ENCODE assay signal across 24 mouse cellular contexts in the genomic region with DNA sequence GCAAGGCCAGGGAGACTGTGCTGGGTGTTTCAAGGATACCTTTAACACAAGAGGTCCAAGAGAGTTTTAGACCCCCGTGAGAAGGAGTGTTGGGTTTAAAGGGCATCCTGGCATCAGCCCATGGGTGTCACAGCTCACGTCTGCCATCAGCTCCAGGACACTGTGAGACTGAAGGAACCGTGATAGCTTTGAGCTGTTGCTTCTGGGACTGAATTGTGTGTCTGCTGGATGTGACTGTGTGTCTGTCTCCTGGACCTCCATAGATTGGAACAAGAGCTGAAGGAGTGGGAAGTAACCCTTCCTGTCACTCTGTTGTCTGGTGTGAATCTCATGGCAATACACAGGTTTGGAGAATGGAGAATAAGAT.
DNase-seq lines count a peak whose midpoint lies in the region; ATAC-seq and TF ChIP-seq lines count a peak whose summit lies in the region.
"Had no signal": no experiment of that assay in that cellular context is flagged by ENCODE, and none has a peak within 500 bp of the region (broad histone marks: within the 10 kb centered on the region; RNA-seq: fewer than 3 reads in every experiment).

No protein-coding gene starts in this region.

- DNase-seq in heart, postnatal 10 days, result no peak
- no peak for DNase-seq in limb, embryonic 14.5 days (ENCODE audit: low spot score)
- no peak for DNase-seq in limb, embryonic 10.5 days (ENCODE audit: low spot score)
- peak; percentile 7 for DNase-seq in lung, postnatal 14 days
- DNase-seq: adrenal gland, postnatal 14 days; cerebellum, adult 2 months; cerebellum, postnatal 25 days; gastrocnemius, postnatal 14 days; heart, adult 11 months; heart, postnatal 14 days; kidney, adult 9 months; liver, postnatal 0 days; right cerebral cortex, postnatal 14 days; thymus, postnatal 25 days had no signal

- H3K4me1 ChIP-seq in heart, embryonic 16.5 days (ENCODE audit: control insufficient read depth, insufficient read depth, low read length), result no peaks in the 10 kb centered on the region
- peaks cover 10% of the 10 kb centered on the region for H3K4me1 ChIP-seq in limb, embryonic 14.5 days (ENCODE audit: control insufficient read depth, insufficient read depth, low read length)
- no peaks in the 10 kb centered on the region for H3K4me1 ChIP-seq in limb, embryonic 10.5 days
- peaks cover 14% of the 10 kb centered on the region for H3K4me1 ChIP-seq in embryonic facial prominence, embryonic 13.5 days
- H3K4me1 ChIP-seq in forebrain, embryonic 13.5 days, result no peaks in the 10 kb centered on the region; the same call in 1 of the 2 replicates
- H3K4me1 ChIP-seq: hindbrain, embryonic 12.5 days; megakaryocyte, embryonic 14.5 days; midbrain, embryonic 13.5 days had no signal

- H3K36me3 ChIP-seq in heart, embryonic 16.5 days (ENCODE audit: control insufficient read depth, insufficient read depth), result no peaks in the 10 kb centered on the region
- no peaks in the 10 kb centered on the region for H3K36me3 ChIP-seq in limb, embryonic 14.5 days (ENCODE audit: control insufficient read depth, insufficient read depth, low read length)
- H3K36me3 ChIP-seq in limb, embryonic 10.5 days, result no peaks in the 10 kb centered on the region
- H3K36me3 ChIP-seq in embryonic facial prominence, embryonic 13.5 days, result no peaks in the 10 kb centered on the region
- H3K36me3 ChIP-seq in forebrain, embryonic 13.5 days (ENCODE audit: poor library complexity, severe bottlenecking), result no peaks in the 10 kb centered on the region
- H3K36me3 ChIP-seq: hindbrain, embryonic 12.5 days; midbrain, embryonic 13.5 days had no signal

- H3K4me2 ChIP-seq in heart, embryonic 16.5 days (ENCODE audit: low read depth, low read length), result no peak overlapping the region
- H3K4me2 ChIP-seq in limb, embryonic 14.5 days (replicated peaks; ENCODE audit: low read depth, low read length, severe bottlenecking), result no peak overlapping the region
- no peak overlapping the region for H3K4me2 ChIP-seq in embryonic facial prominence, embryonic 13.5 days
- H3K4me2 ChIP-seq in forebrain, embryonic 13.5 days, result no peak overlapping the region
- H3K4me2 ChIP-seq: heart, embryonic 11.5 days; hindbrain, embryonic 12.5 days; liver, embryonic 11.5 days; midbrain, embryonic 13.5 days had no signal

- 62% methylated on average over 3 of the region's 3 CpGs for WGBS in heart, embryonic 16.5 days
- WGBS in limb, embryonic 14.5 days, result 74% methylated on average over 3 of the region's 3 CpGs
- WGBS in limb, embryonic 10.5 days, result 85% methylated on average over 3 of the region's 3 CpGs
- 72% methylated on average over 3 of the region's 3 CpGs for WGBS in embryonic facial prominence, embryonic 13.5 days
- 84% methylated on average over 3 of the region's 3 CpGs for WGBS in forebrain, embryonic 13.5 days

- ATAC-seq in heart, embryonic 16.5 days (replicated peaks; ENCODE audit: extremely low read depth, insufficient read depth, low FRiP score), result no peak
- ATAC-seq in limb, embryonic 14.5 days (ENCODE audit: low FRiP score, low read depth), result no peak
- no peak for ATAC-seq in embryonic facial prominence, embryonic 13.5 days (ENCODE audit: insufficient number of reproducible peaks, insufficient read depth, low FRiP score, low TSS enrichment, low read depth)
- ATAC-seq in forebrain, embryonic 13.5 days, result no peak
- ATAC-seq: forebrain, embryonic 16.5 days; liver, postnatal 0 days; midbrain, embryonic 13.5 days had no signal

- TF ChIP-seq POLR2A in limb, embryonic 14.5 days (IDR thresholded peaks at IDR 0.05; ENCODE audit: borderline replicate concordance, extremely low read depth, insufficient read depth, insufficient read length), result no peak

- intact Hi-C loops in heart, postnatal 10 days (cut with DNase I), result no loop called here

- H3K9me3 ChIP-seq in heart, embryonic 16.5 days (replicated peaks; ENCODE audit: control insufficient read depth, low read length), result no peaks in the 10 kb centered on the region
- H3K9me3 ChIP-seq in limb, embryonic 14.5 days (ENCODE audit: control insufficient read depth, low read length), result no peaks in the 10 kb centered on the region
- H3K9me3 ChIP-seq in limb, embryonic 10.5 days (replicated peaks), result no peaks in the 10 kb centered on the region
- no peaks in the 10 kb centered on the region for H3K9me3 ChIP-seq in embryonic facial prominence, embryonic 13.5 days
- H3K9me3 ChIP-seq in forebrain, embryonic 13.5 days (replicated peaks), result no peaks in the 10 kb centered on the region
- H3K9me3 ChIP-seq: hindbrain, embryonic 12.5 days; midbrain, embryonic 13.5 days had no signal

- H3K27me3 ChIP-seq in heart, embryonic 16.5 days (ENCODE audit: control insufficient read depth, insufficient read depth, low read length), result no peaks in the 10 kb centered on the region
- H3K27me3 ChIP-seq in limb, embryonic 14.5 days (ENCODE audit: control insufficient read depth, insufficient read depth, low read length), result no peaks in the 10 kb centered on the region
- H3K27me3 ChIP-seq in limb, embryonic 10.5 days (ENCODE audit: low read depth, poor library complexity, severe bottlenecking), result no peaks in the 10 kb centered on the region
- no peaks in the 10 kb centered on the region for H3K27me3 ChIP-seq in embryonic facial prominence, embryonic 13.5 days
- H3K27me3 ChIP-seq in forebrain, embryonic 13.5 days, result no peaks in the 10 kb centered on the region
- H3K27me3 ChIP-seq: hindbrain, embryonic 12.5 days; megakaryocyte, embryonic 14.5 days; midbrain, embryonic 13.5 days had no signal

- H3K9ac ChIP-seq in heart, embryonic 16.5 days (ENCODE audit: low read length), result no peak overlapping the region
- no peak overlapping the region for H3K9ac ChIP-seq in limb, embryonic 14.5 days (ENCODE audit: low read depth, low read length, severe bottlenecking)
- H3K9ac ChIP-seq in embryonic facial prominence, embryonic 13.5 days, result no peak overlapping the region
- no peak overlapping the region for H3K9ac ChIP-seq in forebrain, embryonic 13.5 days
- H3K9ac ChIP-seq: hindbrain, embryonic 12.5 days; liver, postnatal 0 days; midbrain, embryonic 13.5 days had no signal

- 0 out of 2 replicates have a peak overlapping the region, but pooled peaks have one; percentile 2 for H3K27ac ChIP-seq in heart, embryonic 16.5 days (ENCODE audit: low read length)
- H3K27ac ChIP-seq in limb, embryonic 14.5 days (replicated peaks; ENCODE audit: low read depth, low read length), result 0 out of 2 replicates have a peak overlapping the region, but pooled peaks have one; percentile 14
- H3K27ac ChIP-seq in limb, embryonic 10.5 days, result no peak overlapping the region
- H3K27ac ChIP-seq in embryonic facial prominence, embryonic 13.5 days, result peak overlapping the region; percentile 55; the same call in 1 of the 2 replicates
- H3K27ac ChIP-seq in forebrain, embryonic 13.5 days, result no peak overlapping the region
- H3K27ac ChIP-seq: hindbrain, embryonic 12.5 days; layer of hippocampus, adult 2 months; midbrain, embryonic 13.5 days had no signal

- H3K4me3 ChIP-seq in heart, embryonic 16.5 days (ENCODE audit: low read length), result no peak overlapping the region
- H3K4me3 ChIP-seq in limb, embryonic 14.5 days (replicated peaks; ENCODE audit: low read length), result no peak overlapping the region
- H3K4me3 ChIP-seq in limb, embryonic 10.5 days, result no peak overlapping the region
- no peak overlapping the region for H3K4me3 ChIP-seq in embryonic facial prominence, embryonic 13.5 days
- H3K4me3 ChIP-seq in forebrain, embryonic 13.5 days, result no peak overlapping the region
- H3K4me3 ChIP-seq: hindbrain, embryonic 12.5 days; layer of hippocampus, adult 2 months; megakaryocyte, embryonic 14.5 days; midbrain, embryonic 13.5 days had no signal

Comparison
In these comparisons a context has a peak if more than half of its experiments do, and no peak if none do; other contexts are left out.
1. H3K27ac ChIP-seq: peak in heart, embryonic 16.5 days (single experiment), limb, embryonic 14.5 days (single experiment) and embryonic facial prominence, embryonic 13.5 days (single experiment); none in limb, embryonic 10.5 days (single experiment) and forebrain, embryonic 13.5 days (single experiment).